Comparison of ENCODE assay signal across 16 mouse cellular contexts in the genomic region with DNA sequence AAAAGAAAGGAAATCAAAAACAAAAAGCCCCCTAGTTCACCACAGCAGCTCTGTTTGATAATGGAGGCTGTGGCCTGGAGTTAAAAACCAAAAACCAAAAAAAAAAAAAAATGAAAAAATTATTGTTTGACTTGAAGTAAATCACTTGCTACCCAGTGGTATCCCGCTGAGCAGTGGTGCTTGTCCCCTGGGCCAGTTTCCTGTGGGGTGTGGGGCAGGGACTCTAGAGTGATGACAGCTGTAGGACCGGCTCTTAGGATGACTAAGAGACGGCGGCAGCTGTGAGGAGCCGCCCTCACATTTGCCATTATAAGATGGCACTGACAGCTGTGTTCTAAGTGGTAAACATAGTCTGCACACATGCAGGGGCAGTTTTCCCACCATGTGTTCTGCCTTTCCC. TPM values are rescaled to one million over a fixed set of nuclear protein-coding genes. Genes with fewer than 3 reads are reported as not detected.
DNase-seq lines count a peak whose midpoint lies in the region.
"Had no signal": no experiment of that assay in that cellular context is flagged by ENCODE, and none has a peak within 500 bp of the region (broad histone marks: within the 10 kb centered on the region; RNA-seq: fewer than 3 reads in every experiment).

No protein-coding gene starts in this region.

- intact Hi-C loops in heart, postnatal 14 days (cut with DNase I), result no loop called here

- peak; percentile 30 for DNase-seq in gastrocnemius, adult 18-20 months (ENCODE audit: low spot score)
- no peak for DNase-seq in gastrocnemius, postnatal 10 days
- DNase-seq in heart, postnatal 4 days, result peak; percentile 56
- DNase-seq in heart, postnatal 14 days, result no peak
- peak; percentile 76 for DNase-seq in lung, postnatal 10 days
- no peak for DNase-seq in lung, adult 18-20 months
- DNase-seq in brain, adult 2 months (ENCODE audit: low read depth, low spot score), result peak; percentile 39
- DNase-seq in ovary, adult 18-20 months (ENCODE audit: low spot score), result no peak
- DNase-seq: adrenal gland, adult 8-10 months; cerebellum, adult 18-20 months; cerebellum, postnatal 14 days; forebrain, postnatal 0 days; kidney, adult 11 months; liver, postnatal 0 days; lung, postnatal 14 days; thymus, postnatal 14 days had no signal

RNA-seq across cellular contexts. Expression of a gene that starts 15.1 kb away (rescaled TPM):
- total RNA-seq in gastrocnemius, adult 18-20 months (2021), result under 1 TPM; 0.55 to 0.64 TPM
- total RNA-seq in gastrocnemius, postnatal 10 days (2021), result 1 to 10 TPM; 4.9 to 7.8 TPM
- total RNA-seq in heart, postnatal 4 days (2021), result 1 to 10 TPM; 2.0 to 3.3 TPM
- total RNA-seq in heart, postnatal 14 days (2021), result 1 to 10 TPM; 2.3 to 3.4 TPM

RNA-seq across cellular contexts. Expression of a gene that starts 19.5 kb away (rescaled TPM):
- 1 to 10 TPM; 3.8 to 4.9 TPM for total RNA-seq in gastrocnemius, adult 18-20 months (2021)
- 1 to 10 TPM; 5.0 to 6.2 TPM for total RNA-seq in gastrocnemius, postnatal 10 days (2021)
- 1 to 10 TPM; 6.5 to 7.4 TPM for total RNA-seq in heart, postnatal 4 days (2021)
- total RNA-seq in heart, postnatal 14 days (2021), result 1 to 10 TPM; 4.6 to 6.0 TPM

RNA-seq across cellular contexts. Expression of a gene that starts 19.5 kb away (rescaled TPM):
- 1 to 10 TPM; 4.2 to 4.4 TPM for total RNA-seq in gastrocnemius, adult 18-20 months (2021)
- total RNA-seq in gastrocnemius, postnatal 10 days (2021), result 1 to 10 TPM; 4.9 to 7.4 TPM
- 1 to 10 TPM; 7.9 to 9.5 TPM for total RNA-seq in heart, postnatal 4 days (2021)
- 1 to 10 TPM; 6.5 to 7.0 TPM for total RNA-seq in heart, postnatal 14 days (2021)

RNA-seq across cellular contexts. Expression of a gene that starts 39.0 kb away (rescaled TPM):
- total RNA-seq in gastrocnemius, adult 18-20 months (2021), result 10 to 100 TPM; 65.1 to 72.1 TPM
- total RNA-seq in gastrocnemius, postnatal 10 days (2021), result 10 to 100 TPM; 71.2 to 75.6 TPM
- 10 to 100 TPM; 63.4 to 67.3 TPM for total RNA-seq in heart, postnatal 4 days (2021)
- 10 to 100 TPM; 61.5 to 63.4 TPM for total RNA-seq in heart, postnatal 14 days (2021)

RNA-seq across cellular contexts. Expression of a gene that starts 43.4 kb away (rescaled TPM):
- total RNA-seq in gastrocnemius, adult 18-20 months (2021), result 10 to 100 TPM; 19.4 to 23.8 TPM
- 10 to 100 TPM; 26.9 to 28.2 TPM for total RNA-seq in gastrocnemius, postnatal 10 days (2021)
- total RNA-seq in heart, postnatal 4 days (2021), result 10 to 100 TPM; 27.9 to 32.6 TPM
- total RNA-seq in heart, postnatal 14 days (2021), result 10 to 100 TPM; 20.3 to 21.7 TPM

Comparison
In these comparisons a context has a peak if more than half of its experiments do, and no peak if none do; other contexts are left out.
1. DNase-seq: peak in gastrocnemius, adult 18-20 months (single experiment), heart, postnatal 4 days (single experiment), lung, postnatal 10 days (single experiment) and brain, adult 2 months (single experiment); none in gastrocnemius, postnatal 10 days (single experiment), heart, postnatal 14 days (0 of 2), lung, adult 18-20 months (0 of 2) and ovary, adult 18-20 months (single experiment).